Mouse (Mus musculus): Measurements from ENCODE around the gene Acot8. TPM values are rescaled to one million over a fixed set of nuclear protein-coding genes. Genes with fewer than 3 reads are reported as not detected.

The Acot8 gene
- polyA plus RNA-seq, 1 experiment from 2014 or later = 12.7 TPM

GRCm38 (mm10) chr2:164773989-164774364 is 30.7 kb downstream of the Acot8 start:
- Histone ChIP-seq H3K27ac (replicated peaks in 1 of 2; ENCODE audit: control insufficient read depth in 1 of 2, insufficient read depth in 1 of 2, low read depth in 2 of 2, low read length in 2 of 2) (no peak overlapping the region), H3K36me3 (ENCODE audit: control insufficient read depth, insufficient read depth, low read length) (peaks cover 29% of the 10 kb centered on the region), H3K4me2 (ENCODE audit: low read length) (no peak overlapping the region), H3K27me3 (ENCODE audit: control insufficient read depth, insufficient read depth, low read length) (0 out of 2 replicates have a peak, but pooled peaks cover 5% of the 10 kb centered on the region), H3K4me3 (ENCODE audit: control insufficient read depth in 1 of 2, insufficient read depth in 1 of 2, low read depth in 1 of 2, low read length in 2 of 2) (no peak overlapping the region), H3K4me1 (ENCODE audit: control insufficient read depth in 2 of 2, insufficient read depth in 2 of 2, low read length in 2 of 2) (peaks cover 13 to 23% of the 10 kb centered on the region in 2 experiments), H3K9ac (ENCODE audit: low read length) (no peak overlapping the region), H3K9me3 (ENCODE audit: control insufficient read depth, low read length) (no peaks in the 10 kb centered on the region)
- ATAC-seq (ENCODE audit: insufficient number of reproducible peaks, insufficient read depth, low FRiP score, low read depth) = no peak
- 72% methylated on average over 5 of the region's 5 CpGs for WGBS

- 0 out of 2 replicates have a peak, but pooled peaks cover 5% of the 10 kb centered on the region for H3K27me3 ChIP-seq (ENCODE audit: control insufficient read depth, insufficient read depth, low read length)
- no peak overlapping the region for H3K4me2 ChIP-seq (ENCODE audit: low read length)
- H3K4me1 ChIP-seq (ENCODE audit: control insufficient read depth in 2 of 2, insufficient read depth in 2 of 2, low read length in 2 of 2) = peaks cover 13 to 23% of the 10 kb centered on the region in 2 experiments
- peaks cover 30% of the 10 kb centered on the region for H3K36me3 ChIP-seq (ENCODE audit: control insufficient read depth, insufficient read depth, low read length)
- no peak overlapping the region for H3K4me3 ChIP-seq (ENCODE audit: control insufficient read depth in 1 of 2, insufficient read depth in 1 of 2, low read depth in 1 of 2, low read length in 2 of 2)
- 76% methylated on average over 14 of the region's 14 CpGs for WGBS
- no peak for ATAC-seq (ENCODE audit: insufficient number of reproducible peaks, insufficient read depth, low FRiP score, low read depth)
- 0 out of 4 replicates have a peak overlapping the region, but pooled peaks of 1 of the 2 experiments have one; percentile 6 for H3K27ac ChIP-seq (replicated peaks in 1 of 2; ENCODE audit: control insufficient read depth in 1 of 2, insufficient read depth in 1 of 2, low read depth in 2 of 2, low read length in 2 of 2)
- no peaks in the 10 kb centered on the region for H3K9me3 ChIP-seq (ENCODE audit: control insufficient read depth, low read length)
- no peak overlapping the region for H3K9ac ChIP-seq (ENCODE audit: low read length)
Measured at GRCm38 (mm10) chr2:164773229-164773988, 31.3 kb downstream of the Acot8 start.

GRCm38 (mm10) chr2:164771123-164771522 is 33.6 kb downstream of the Acot8 start:
- 64% methylated on average over 8 of the region's 8 CpGs for WGBS
- no peak for ATAC-seq (ENCODE audit: insufficient number of reproducible peaks, insufficient read depth, low FRiP score, low read depth)

GRCm38 (mm10) chr2:164770279-164770678 is 34.4 kb downstream of the Acot8 start:
- H3K36me3 ChIP-seq (ENCODE audit: control insufficient read depth, insufficient read depth, low read length) = peaks cover 61% of the 10 kb centered on the region
- H3K4me3 ChIP-seq (ENCODE audit: control insufficient read depth in 1 of 2, insufficient read depth in 1 of 2, low read depth in 1 of 2, low read length in 2 of 2) = peak overlapping the region; percentile 57 to 91
- WGBS = 2% methylated on average over 15 of the region's 15 CpGs
- H3K9ac ChIP-seq (ENCODE audit: low read length) = peak overlapping the region; percentile 93
- peak overlapping the region; percentile 93 for H3K4me2 ChIP-seq (ENCODE audit: low read length)
- H3K27ac ChIP-seq (replicated peaks in 1 of 2; ENCODE audit: control insufficient read depth in 1 of 2, insufficient read depth in 1 of 2, low read depth in 2 of 2, low read length in 2 of 2) = peak overlapping the region; percentile 4 to 71; a peak in 3 of 4 replicates
- ATAC-seq (ENCODE audit: insufficient number of reproducible peaks, insufficient read depth, low FRiP score, low read depth) = no peak
- H3K4me1 ChIP-seq (ENCODE audit: control insufficient read depth in 2 of 2, insufficient read depth in 2 of 2, low read length in 2 of 2) = peaks cover 13 to 23% of the 10 kb centered on the region in 2 experiments
- no peaks in the 10 kb centered on the region for H3K9me3 ChIP-seq (ENCODE audit: control insufficient read depth, low read length)
- no peaks in the 10 kb centered on the region for H3K27me3 ChIP-seq (ENCODE audit: control insufficient read depth, insufficient read depth, low read length)

More at GRCm38 (mm10) chr2:164771123-164771522, 33.6 kb downstream of the Acot8 start:
- Histone ChIP-seq H3K4me1 (ENCODE audit: control insufficient read depth in 2 of 2, insufficient read depth in 2 of 2, low read length in 2 of 2) (peaks cover 13 to 23% of the 10 kb centered on the region in 2 experiments), H3K9me3 (ENCODE audit: control insufficient read depth, low read length) (no peaks in the 10 kb centered on the region), H3K4me2 (ENCODE audit: low read length) (peak overlapping the region; percentile 93), H3K27me3 (ENCODE audit: control insufficient read depth, insufficient read depth, low read length) (no peaks in the 10 kb centered on the region), H3K36me3 (ENCODE audit: control insufficient read depth, insufficient read depth, low read length) (peaks cover 53% of the 10 kb centered on the region), H3K4me3 (ENCODE audit: control insufficient read depth in 1 of 2, insufficient read depth in 1 of 2, low read depth in 1 of 2, low read length in 2 of 2) (peak overlapping the region; percentile 57 to 91), H3K27ac (replicated peaks in 1 of 2; ENCODE audit: control insufficient read depth in 1 of 2, insufficient read depth in 1 of 2, low read depth in 2 of 2, low read length in 2 of 2) (no peak overlapping the region), H3K9ac (ENCODE audit: low read length) (peak overlapping the region; percentile 93)

- Histone ChIP-seq H3K9ac (ENCODE audit: low read length) (peak within 1 kb of the TSS; percentile 93), H3K4me1 (ENCODE audit: control insufficient read depth in 2 of 2, insufficient read depth in 2 of 2, low read length in 2 of 2) (peaks cover 13 to 23% of the 10 kb centered on the region in 2 experiments), H3K4me2 (ENCODE audit: low read length) (peak within 1 kb of the TSS; percentile 93), H3K4me3 (ENCODE audit: control insufficient read depth in 1 of 2, insufficient read depth in 1 of 2, low read depth in 1 of 2, low read length in 2 of 2) (peak within 1 kb of the TSS; percentile 68 to 91), H3K36me3 (ENCODE audit: control insufficient read depth, insufficient read depth, low read length) (peaks cover 68% of the 10 kb centered on the region), H3K9me3 (ENCODE audit: control insufficient read depth, low read length) (no peaks in the 10 kb centered on the region), H3K27ac (replicated peaks in 1 of 2; ENCODE audit: control insufficient read depth in 1 of 2, insufficient read depth in 1 of 2, low read depth in 2 of 2, low read length in 2 of 2) (peak within 1 kb of the TSS; percentile 51 to 82), H3K27me3 (ENCODE audit: control insufficient read depth, insufficient read depth, low read length) (no peaks in the 10 kb centered on the region)
- peak; percentile 97 for ATAC-seq (ENCODE audit: insufficient number of reproducible peaks, insufficient read depth, low FRiP score, low read depth)
- under 1% methylated on average over 52 of the region's 53 CpGs for WGBS
Measured at GRCm38 (mm10) chr2:164769258-164770037, 35.2 kb downstream of the Acot8 start, which contains the start of gene Ube2c. Gene Ube2c, plus strand, starts transcription at chr2:164769898.

- no peaks in the 10 kb centered on the region for H3K27me3 ChIP-seq (ENCODE audit: control insufficient read depth, insufficient read depth, low read length)
- 0 out of 2 replicates have a peak overlapping the region, but pooled peaks have one; percentile 6 for H3K9ac ChIP-seq (ENCODE audit: low read length)
- H3K4me3 ChIP-seq (ENCODE audit: control insufficient read depth in 1 of 2, insufficient read depth in 1 of 2, low read depth in 1 of 2, low read length in 2 of 2) = no peak overlapping the region
- WGBS = 91% methylated on average over 15 of the region's 15 CpGs
- H3K27ac ChIP-seq (replicated peaks in 1 of 2; ENCODE audit: control insufficient read depth in 1 of 2, insufficient read depth in 1 of 2, low read depth in 2 of 2, low read length in 2 of 2) = peak overlapping the region; percentile 58 to 65
- ATAC-seq (ENCODE audit: insufficient number of reproducible peaks, insufficient read depth, low FRiP score, low read depth) = no peak
- H3K36me3 ChIP-seq (ENCODE audit: control insufficient read depth, insufficient read depth, low read length) = peaks cover 68% of the 10 kb centered on the region
- peaks cover 13 to 23% of the 10 kb centered on the region in 2 experiments for H3K4me1 ChIP-seq (ENCODE audit: control insufficient read depth in 2 of 2, insufficient read depth in 2 of 2, low read length in 2 of 2)
- H3K4me2 ChIP-seq (ENCODE audit: low read length) = no peak overlapping the region
- no peaks in the 10 kb centered on the region for H3K9me3 ChIP-seq (ENCODE audit: control insufficient read depth, low read length)
Measured at GRCm38 (mm10) chr2:164767812-164768540, 36.7 kb downstream of the Acot8 start.

- H3K27me3 ChIP-seq (ENCODE audit: control insufficient read depth, insufficient read depth, low read length) = no peaks in the 10 kb centered on the region
- peak overlapping the region in 1 of 2 experiments; percentile 55; a peak in 2 of 4 replicates for H3K27ac ChIP-seq (replicated peaks in 1 of 2; ENCODE audit: control insufficient read depth in 1 of 2, insufficient read depth in 1 of 2, low read depth in 2 of 2, low read length in 2 of 2)
- H3K9me3 ChIP-seq (ENCODE audit: control insufficient read depth, low read length) = no peaks in the 10 kb centered on the region
- H3K9ac ChIP-seq (ENCODE audit: low read length) = 0 out of 2 replicates have a peak overlapping the region, but pooled peaks have one; percentile 11
- H3K36me3 ChIP-seq (ENCODE audit: control insufficient read depth, insufficient read depth, low read length) = peaks cover 70% of the 10 kb centered on the region
- no peak overlapping the region for H3K4me2 ChIP-seq (ENCODE audit: low read length)
- no peak overlapping the region for H3K4me3 ChIP-seq (ENCODE audit: control insufficient read depth in 1 of 2, insufficient read depth in 1 of 2, low read depth in 1 of 2, low read length in 2 of 2)
- peaks cover 2 to 13% of the 10 kb centered on the region in 2 experiments; a peak in 3 of 4 replicates for H3K4me1 ChIP-seq (ENCODE audit: control insufficient read depth in 2 of 2, insufficient read depth in 2 of 2, low read length in 2 of 2)
- ATAC-seq (ENCODE audit: insufficient number of reproducible peaks, insufficient read depth, low FRiP score, low read depth) = no peak
- 51% methylated on average over 3 of the region's 3 CpGs for WGBS
Measured at GRCm38 (mm10) chr2:164765841-164766240, 38.8 kb downstream of the Acot8 start.
